Mouse (Mus musculus): ENCODE results near the gene Fras1.

GRCm38 (mm10) chr5:96717690-96718089 is 343.9 kb downstream of the Fras1 start:
- no peak for TF ChIP-seq GATA1 (IDR thresholded peaks at IDR 0.05; ENCODE audit: low read depth, low read length)
- TF ChIP-seq POLR2A (IDR thresholded peaks at IDR 0.05; ENCODE audit: control insufficient read depth in 1 of 2, insufficient read depth in 1 of 2, low read depth in 1 of 2, low read length in 2 of 2, poor library complexity in 1 of 2) = no peak
- TF ChIP-seq MAX (IDR thresholded peaks at IDR 0.05; ENCODE audit: low read length) = no peak
- no peak for TF ChIP-seq USF1 (IDR thresholded peaks at IDR 0.05; ENCODE audit: low read depth, low read length)
- no peak for TF ChIP-seq NELFE (IDR thresholded peaks at IDR 0.05; ENCODE audit: low read depth, low read length)
- TF ChIP-seq POLR2AphosphoS5 (IDR thresholded peaks at IDR 0.05; ENCODE audit: borderline replicate concordance, low read depth, low read length) = no peak
- no peak for TF ChIP-seq MYC (IDR thresholded peaks at IDR 0.05; ENCODE audit: low read depth, low read length)
- no peak for TF ChIP-seq NRF1 (IDR thresholded peaks at IDR 0.05; ENCODE audit: insufficient read depth, low read depth, low read length, poor library complexity, severe bottlenecking)
- no peak for TF ChIP-seq RCOR1 (IDR thresholded peaks at IDR 0.05; ENCODE audit: low read depth, low read length)
- no peak for TF ChIP-seq GABPA (IDR thresholded peaks at IDR 0.05; ENCODE audit: low read depth, low read length)
- no peak for TF ChIP-seq ZC3H11A (IDR thresholded peaks at IDR 0.05; ENCODE audit: low read depth, low read length)
- TF ChIP-seq CTCF (IDR thresholded peaks at IDR 0.05 in 2 of 3, conservative IDR thresholded peaks at IDR 0.05 in 1 of 3; ENCODE audit: control insufficient read depth in 1 of 3, insufficient read depth in 1 of 3, low read depth in 2 of 3, low read length in 3 of 3, poor library complexity in 1 of 3, severe bottlenecking in 1 of 3) = no peak
- TF ChIP-seq EP300 (IDR thresholded peaks at IDR 0.05; ENCODE audit: low read depth in 1 of 2, low read length in 2 of 2) = no peak
- TF ChIP-seq UBTF (IDR thresholded peaks at IDR 0.05; ENCODE audit: borderline replicate concordance, insufficient read depth, low read depth, low read length) = no peak

Data from MEL (cell line).